Mouse (Mus musculus): ENCODE results near the gene Dedd2. TPM values are rescaled to one million over a fixed set of nuclear protein-coding genes. Genes with fewer than 3 reads are reported as not detected.
"Not testable (repeated sequence)": the region's sequence is repeated elsewhere in the genome, so short reads cannot be mapped to it uniquely, and the experiment has no call there.

The Dedd2 gene
- polyA plus RNA-seq (2015; fragmentation: Nextera tagmentation; extraction: Ambion mirVana): 9.6 and 11.2 TPM in 2 replicates

DNA sequence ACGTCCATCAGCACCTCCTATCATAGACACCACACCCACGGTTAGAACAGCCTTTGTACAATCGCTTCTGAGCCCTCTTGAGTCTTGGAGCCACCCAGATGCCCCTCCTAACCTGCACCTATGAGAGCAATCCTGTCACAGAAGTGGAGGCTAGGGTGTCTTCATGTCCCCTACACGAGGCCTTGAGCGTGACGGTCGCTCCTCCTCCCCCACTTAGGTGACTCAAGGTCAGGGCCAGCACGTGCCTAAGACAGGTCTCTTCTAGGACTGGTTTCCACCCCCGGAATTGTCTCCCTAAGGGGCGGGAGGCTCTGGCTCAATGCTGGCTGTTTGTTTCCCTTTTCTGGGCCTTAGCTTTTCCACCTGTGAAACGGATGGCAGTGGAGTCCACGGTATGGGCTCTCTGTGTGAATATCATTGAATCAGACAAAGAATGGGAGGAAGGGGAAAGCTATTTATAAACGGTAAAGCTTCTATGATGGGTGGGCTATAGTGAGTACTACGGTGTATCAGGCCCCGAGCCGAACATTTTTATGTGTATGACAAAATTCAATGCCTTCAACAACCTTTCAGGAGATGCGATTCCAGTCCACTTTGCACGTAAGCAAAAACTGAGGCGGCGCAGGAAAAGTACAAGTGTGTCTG lies at the start of gene Dedd2:
Gene Dedd2, minus strand, starts transcription at position 159 of the 645 bp plus-strand sequence.
- no peak for ATAC-seq (ENCODE audit: borderline replicate concordance, extremely low read depth, low FRiP score, low TSS enrichment)
- peaks cover 14% of the 10 kb centered on the region for H3K36me3 ChIP-seq
- WGBS: 3% methylated on average over 20 of the region's 20 CpGs
- 0 out of 2 replicates have a peak, but pooled peaks cover 3% of the 10 kb centered on the region for H3K27me3 ChIP-seq
- H3K9me3 ChIP-seq: no peaks in the 10 kb centered on the region
- peak within 1 kb of the TSS; percentile 95 for H3K27ac ChIP-seq
- peak within 1 kb of the TSS; percentile 85 for H3K4me3 ChIP-seq
- peak within 1 kb of the TSS; percentile 86 for H3K9ac ChIP-seq
- peak within 1 kb of the TSS; percentile 86 for H3K4me2 ChIP-seq
- H3K4me1 ChIP-seq: peaks cover 39% of the 10 kb centered on the region

- peaks cover 16% of the 10 kb centered on the region; the same call in 1 of the 2 replicates for H3K36me3 ChIP-seq
- H3K4me1 ChIP-seq: peaks cover 24% of the 10 kb centered on the region
- H3K9ac ChIP-seq: 0 out of 2 replicates have a peak overlapping the region, but pooled peaks have one; percentile 76
- no peak for ATAC-seq (ENCODE audit: borderline replicate concordance, extremely low read depth, low FRiP score, low TSS enrichment)
- no peak overlapping the region for H3K27ac ChIP-seq
- H3K4me2 ChIP-seq: peak overlapping the region; percentile 56
- no peaks in the 10 kb centered on the region for H3K9me3 ChIP-seq
- H3K4me3 ChIP-seq: peak overlapping the region; percentile 73
- no peaks in the 10 kb centered on the region for H3K27me3 ChIP-seq
- 80% methylated on average over 8 of the region's 8 CpGs for WGBS
Observed at GRCm38 (mm10) chr7:25269545-25270271, 49.3 kb upstream of the Dedd2 start.

GRCm38 (mm10) chr7:25269029-25269428 lies 48.6 kb upstream of the Dedd2 start:
- Histone ChIP-seq H3K36me3 (peaks cover 16% of the 10 kb centered on the region; the same call in 1 of the 2 replicates), H3K4me3 (peak overlapping the region; percentile 73), H3K9ac (peak overlapping the region; percentile 76), H3K4me2 (peak overlapping the region; percentile 56), H3K4me1 (peaks cover 24% of the 10 kb centered on the region), H3K9me3 (no peaks in the 10 kb centered on the region), H3K27me3 (no peaks in the 10 kb centered on the region), H3K27ac (peak overlapping the region; percentile 31)
- WGBS: 32% methylated on average over 4 of the region's 4 CpGs
- ATAC-seq (ENCODE audit: borderline replicate concordance, extremely low read depth, low FRiP score, low TSS enrichment): no peak

DNA sequence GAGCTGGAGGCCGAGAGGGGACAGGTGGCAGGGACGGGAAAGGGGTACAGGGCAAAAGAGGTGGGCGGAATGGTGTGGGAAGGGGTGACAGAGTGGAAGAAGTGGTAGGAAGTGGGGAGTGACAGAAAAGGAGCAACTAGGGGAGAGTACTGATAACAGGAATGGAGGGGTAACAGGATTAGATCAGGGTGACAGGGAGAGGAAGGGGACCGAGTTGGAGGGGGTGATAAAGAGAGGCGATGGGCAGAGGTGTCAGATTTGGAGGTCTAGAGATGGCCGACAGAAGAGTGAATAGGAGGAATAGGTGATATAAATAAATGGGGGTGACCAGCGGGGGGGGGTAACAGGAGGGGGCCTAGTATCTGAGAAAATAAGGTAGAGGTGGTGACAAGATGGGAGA lies 48.2 kb upstream of the Dedd2 start:
- no peak for ATAC-seq (ENCODE audit: borderline replicate concordance, extremely low read depth, low FRiP score, low TSS enrichment)
- WGBS: 1% methylated on average over 7 of the region's 7 CpGs
- Histone ChIP-seq H3K9me3 (no peaks in the 10 kb centered on the region), H3K4me2 (peak overlapping the region; percentile 56), H3K4me3 (peak overlapping the region; percentile 73), H3K36me3 (peaks cover 16% of the 10 kb centered on the region; the same call in 1 of the 2 replicates), H3K4me1 (peaks cover 23% of the 10 kb centered on the region), H3K27ac (peak overlapping the region; percentile 74), H3K9ac (peak overlapping the region; percentile 76), H3K27me3 (no peaks in the 10 kb centered on the region)

DNA sequence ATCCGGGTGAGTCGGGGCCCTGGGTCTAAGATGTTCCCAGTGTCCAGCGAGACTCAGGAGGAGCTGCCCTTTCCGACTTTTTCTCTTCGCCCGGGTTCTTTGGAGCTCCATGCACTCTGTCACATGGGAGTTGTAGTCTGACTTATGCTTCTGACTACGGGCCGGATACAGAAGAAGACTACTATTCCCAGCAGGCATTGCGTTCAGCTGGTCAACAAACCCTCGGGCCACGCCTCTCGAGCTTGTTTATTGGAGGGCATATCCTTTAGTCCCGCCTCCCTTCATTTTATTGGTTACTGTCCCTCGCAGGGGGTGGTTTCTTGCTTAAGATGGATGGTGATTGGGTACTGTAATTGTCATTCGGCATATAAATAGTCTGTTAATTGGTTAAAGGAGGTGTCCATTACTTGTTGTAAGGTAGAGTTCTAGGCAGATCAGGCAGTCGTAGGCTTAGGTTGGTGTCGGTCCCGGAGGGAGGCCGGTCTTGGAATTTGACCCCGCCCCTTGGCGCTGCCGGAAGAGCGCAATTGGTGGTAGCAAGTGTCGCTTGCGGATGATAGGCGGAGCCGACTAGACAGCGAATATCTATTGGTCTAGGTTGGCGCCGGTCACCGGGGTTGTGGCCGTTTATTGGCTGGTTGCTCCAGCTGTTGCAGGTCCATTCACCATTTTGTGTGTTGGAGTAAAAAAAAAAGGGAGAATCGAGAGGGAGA lies 47.5 kb upstream of the Dedd2 start:
- H3K27me3 ChIP-seq: no peaks in the 10 kb centered on the region
- H3K4me2 ChIP-seq: peak overlapping the region; percentile 65
- peak overlapping the region; percentile 76 for H3K9ac ChIP-seq
- peak; percentile 95 for ATAC-seq (ENCODE audit: borderline replicate concordance, extremely low read depth, low FRiP score, low TSS enrichment)
- peaks cover 16% of the 10 kb centered on the region; the same call in 1 of the 2 replicates for H3K36me3 ChIP-seq
- peak overlapping the region; percentile 94 for H3K27ac ChIP-seq
- peaks cover 19% of the 10 kb centered on the region for H3K4me1 ChIP-seq
- under 1% methylated on average over 33 of the region's 33 CpGs for WGBS
- H3K9me3 ChIP-seq: no peaks in the 10 kb centered on the region
- H3K4me3 ChIP-seq: peak overlapping the region; percentile 73

GRCm38 (mm10) chr7:25267301-25267750 lies 46.9 kb upstream of the Dedd2 start, which contains the start of gene Cic:
Gene Cic, plus strand, starts transcription at chr7:25267704.
- Histone ChIP-seq H3K27me3 (no peaks in the 10 kb centered on the region), H3K9me3 (no peaks in the 10 kb centered on the region), H3K4me3 (peak within 1 kb of the TSS; percentile 73), H3K4me2 (peak within 1 kb of the TSS; percentile 65), H3K27ac (peak within 1 kb of the TSS; percentile 94), H3K9ac (peak within 1 kb of the TSS; percentile 76), H3K36me3 (peaks cover 13% of the 10 kb centered on the region; the same call in 1 of the 2 replicates), H3K4me1 (peaks cover 19% of the 10 kb centered on the region)
- WGBS: 0% methylated on average over 29 of the region's 29 CpGs
- peak; percentile 88 for ATAC-seq (ENCODE audit: borderline replicate concordance, extremely low read depth, low FRiP score, low TSS enrichment)

DNA sequence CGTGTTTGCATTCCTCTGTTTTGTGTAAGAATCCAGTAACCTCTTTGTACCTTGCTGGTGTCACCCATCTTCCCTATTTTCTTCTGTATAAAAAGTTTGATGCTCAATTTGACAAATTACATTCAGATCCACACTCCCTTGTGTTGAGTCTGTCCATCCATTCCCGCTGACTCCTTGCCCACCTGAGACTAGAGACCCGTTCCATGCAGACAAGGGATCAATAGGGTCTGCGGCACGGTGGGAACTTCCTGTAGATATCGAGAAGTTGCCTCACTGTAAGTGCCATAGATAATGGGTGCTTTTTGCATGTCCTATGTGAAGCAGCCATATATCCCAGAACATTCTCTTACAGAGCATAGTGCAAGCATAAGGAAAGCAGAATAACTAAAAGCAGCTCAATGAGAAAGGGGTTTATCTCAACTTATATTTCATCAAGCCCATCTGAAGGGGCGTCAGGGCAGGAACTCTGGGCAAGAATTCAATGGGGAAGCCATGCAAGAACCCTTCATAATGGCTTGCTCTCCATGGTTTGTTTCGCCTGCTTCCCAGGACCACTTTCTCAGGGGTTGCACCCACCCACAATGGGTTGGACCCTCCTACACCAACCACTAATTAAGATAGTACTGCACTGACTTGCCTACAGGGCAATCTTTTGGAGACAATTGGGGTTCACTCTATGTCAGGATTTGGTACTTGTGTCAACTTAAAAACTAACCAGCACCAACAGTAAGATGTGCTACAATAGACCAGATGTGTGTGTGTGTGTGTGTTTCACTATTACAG lies 46.0 kb upstream of the Dedd2 start:
- no peak for ATAC-seq (ENCODE audit: borderline replicate concordance, extremely low read depth, low FRiP score, low TSS enrichment)
- H3K4me3 ChIP-seq: no peak overlapping the region

DNA sequence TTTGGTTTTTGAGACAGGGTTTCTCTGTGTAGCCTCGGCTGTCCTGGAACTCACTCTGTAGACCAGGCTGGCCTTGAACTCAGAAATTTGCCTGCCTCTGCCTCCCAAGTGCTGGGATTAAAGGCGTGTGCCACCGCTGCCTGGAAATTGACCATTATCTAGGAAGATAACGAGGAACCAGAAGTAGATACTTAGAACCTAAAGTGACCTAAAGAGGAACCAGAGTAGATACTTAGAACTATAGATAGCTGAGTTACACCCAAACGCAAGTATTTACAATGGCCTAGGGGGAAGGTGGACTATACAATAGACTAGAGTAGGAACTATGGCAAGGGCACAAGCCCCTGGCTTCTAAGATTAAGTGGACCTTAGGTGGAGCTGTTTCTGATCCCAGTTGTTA lies 45.3 kb upstream of the Dedd2 start:
- not testable (repeated sequence) for ATAC-seq (ENCODE audit: borderline replicate concordance, extremely low read depth, low FRiP score, low TSS enrichment)
- 86% methylated on average over 5 of the region's 5 CpGs for WGBS

More for the DNA sequence above, 46.0 kb upstream of the Dedd2 start:
- Histone ChIP-seq H3K9ac (no peak overlapping the region), H3K4me1 (peaks cover 19% of the 10 kb centered on the region), H3K27me3 (no peaks in the 10 kb centered on the region), H3K4me2 (peak overlapping the region; percentile 65; the same call in 1 of the 2 replicates), H3K36me3 (peaks cover 4% of the 10 kb centered on the region; the same call in 1 of the 2 replicates), H3K27ac (no peak overlapping the region), H3K9me3 (no peaks in the 10 kb centered on the region)
- WGBS: 86% methylated on average over 8 of the region's 8 CpGs

DNA sequence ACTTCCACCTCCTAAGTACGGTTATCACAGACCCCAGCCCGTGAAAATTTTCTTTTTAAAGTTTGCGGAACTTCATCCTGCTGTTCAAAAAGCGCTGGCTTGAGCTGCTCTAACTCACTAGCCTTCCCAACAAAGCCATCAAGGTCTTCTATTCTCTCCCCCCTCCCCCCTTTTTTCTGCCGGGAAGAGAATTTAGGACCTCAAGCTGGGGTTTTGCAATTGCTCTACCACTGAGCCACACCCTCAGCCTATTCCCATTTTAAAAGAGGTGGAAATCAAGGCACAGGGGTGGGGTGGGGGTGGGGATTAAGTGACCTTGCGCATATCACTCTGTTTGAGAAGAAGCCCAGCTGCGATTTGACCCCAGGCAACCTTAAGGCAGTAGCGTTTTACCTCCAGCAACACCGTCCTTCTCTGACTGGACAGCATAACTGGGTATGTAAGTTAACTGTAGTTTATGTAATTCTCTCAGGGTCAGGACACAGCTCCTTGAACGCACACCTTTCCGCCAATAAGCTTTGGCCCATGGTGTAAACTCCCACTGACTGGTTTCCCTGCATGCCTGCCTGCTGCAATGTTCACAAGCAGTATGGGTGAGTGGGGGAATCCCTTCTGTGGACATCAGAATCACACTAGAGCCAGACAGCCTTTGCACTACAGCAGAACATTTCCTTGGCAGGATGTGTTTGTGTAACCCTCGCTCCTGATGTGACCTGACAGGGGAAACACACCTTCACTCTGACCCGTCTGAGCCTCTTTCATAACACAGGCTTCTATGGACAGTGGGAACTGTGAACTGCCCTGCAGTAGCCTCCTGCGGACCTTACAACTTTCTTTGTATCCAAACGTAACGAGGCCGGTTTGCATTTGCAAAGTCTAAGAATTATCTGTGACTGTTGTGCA lies 43.8 kb upstream of the Dedd2 start:
- 27% methylated on average over 17 of the region's 17 CpGs for WGBS
- Histone ChIP-seq H3K4me3 (no peak overlapping the region), H3K4me1 (peaks cover 10% of the 10 kb centered on the region), H3K4me2 (no peak overlapping the region), H3K27ac (no peak overlapping the region), H3K36me3 (no peaks in the 10 kb centered on the region), H3K9me3 (no peaks in the 10 kb centered on the region), H3K9ac (no peak overlapping the region), H3K27me3 (no peaks in the 10 kb centered on the region)
- ATAC-seq (ENCODE audit: borderline replicate concordance, extremely low read depth, low FRiP score, low TSS enrichment): no peak

More for the DNA sequence above, 45.3 kb upstream of the Dedd2 start:
- H3K27me3 ChIP-seq, H3K27ac ChIP-seq, H3K4me3 ChIP-seq, H3K36me3 ChIP-seq, H3K4me2 ChIP-seq, H3K9me3 ChIP-seq, H3K9ac ChIP-seq: not testable (repeated sequence)
- H3K4me1 ChIP-seq: peaks cover 19% of the 10 kb centered on the region

- Histone ChIP-seq H3K9me3 (no peaks in the 10 kb centered on the region), H3K4me3 (no peak overlapping the region), H3K27ac (no peak overlapping the region), H3K4me1 (peaks cover 2% of the 10 kb centered on the region; the same call in 1 of the 2 replicates), H3K9ac (no peak overlapping the region), H3K27me3 (no peaks in the 10 kb centered on the region), H3K4me2 (no peak overlapping the region), H3K36me3 (no peaks in the 10 kb centered on the region)
- WGBS: 75% methylated on average over 1 of the region's 1 CpGs
- no peak for ATAC-seq (ENCODE audit: borderline replicate concordance, extremely low read depth, low FRiP score, low TSS enrichment)
Observed at GRCm38 (mm10) chr7:25261896-25262295, 41.5 kb upstream of the Dedd2 start.
